Mouse (Mus musculus): ENCODE results near the gene Fxyd2. TPM values are rescaled to one million over a fixed set of nuclear protein-coding genes. Genes with fewer than 3 reads are reported as not detected.

Fxyd2 gene
- polyA plus RNA-seq (2016; fragmentation: Nextera tagmentation; extraction: Ambion mirVana), result 2.9 and 3.8 TPM in 2 replicates

DNA sequence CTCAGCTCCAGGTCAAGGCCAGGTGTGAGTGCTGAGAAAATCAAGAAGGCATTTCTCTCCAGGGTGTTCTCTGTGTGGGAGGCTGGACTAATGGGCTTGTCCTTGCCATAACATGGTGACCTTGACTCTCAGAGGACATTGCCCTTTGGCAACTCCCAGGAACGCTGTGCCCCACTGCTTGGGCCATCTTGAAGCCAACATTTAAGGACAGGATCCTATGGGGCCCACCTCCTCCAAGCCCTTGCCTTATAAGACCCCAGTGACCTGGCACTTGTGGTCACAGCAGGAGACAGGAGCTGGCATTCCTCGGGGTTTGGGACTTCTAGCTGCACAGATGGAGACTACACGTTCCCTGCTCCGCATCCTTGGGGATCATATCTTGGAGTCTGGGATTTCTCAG is at the start of gene Fxyd2:
Gene Fxyd2 (plus strand): TSS at position 236 of the 400 bp plus-strand sequence.
- peaks cover 13% of the 10 kb centered on the region for H3K36me3 ChIP-seq
- no peak for ATAC-seq (ENCODE audit: insufficient number of reproducible peaks, insufficient read depth, low FRiP score, low TSS enrichment)
- H3K9me3 ChIP-seq, result no peaks in the 10 kb centered on the region
- H3K4me2 ChIP-seq (replicated peaks), result no peak within 1 kb of the TSS
- no peaks in the 10 kb centered on the region for H3K27me3 ChIP-seq
- H3K9ac ChIP-seq, result no peak within 1 kb of the TSS
- 72% methylated on average over 4 of the region's 4 CpGs for WGBS
- H3K4me1 ChIP-seq, result no peaks in the 10 kb centered on the region
- H3K4me3 ChIP-seq, result no peak within 1 kb of the TSS
- H3K27ac ChIP-seq, result no peak within 1 kb of the TSS

DNA sequence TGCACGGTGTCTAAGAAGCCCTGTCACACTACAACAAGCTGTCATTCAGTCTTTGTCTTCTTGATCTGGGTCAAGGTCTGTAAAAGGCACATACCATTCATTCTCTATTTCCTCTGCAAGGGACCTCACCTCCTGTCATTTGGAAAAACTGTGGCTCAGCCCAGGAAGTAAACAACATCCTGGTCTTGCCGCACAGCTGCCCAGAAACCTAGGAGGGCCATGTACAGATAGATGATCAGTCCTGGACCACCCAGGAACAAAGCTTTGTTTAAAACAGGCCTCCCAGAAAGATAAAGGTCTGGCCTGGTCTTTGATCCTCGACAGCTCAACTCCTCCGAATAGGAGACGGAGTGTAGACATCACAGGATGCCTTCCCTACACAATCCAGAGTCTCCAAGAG is 49.6 kb upstream of the Fxyd2 start:
- 47% methylated on average over 5 of the region's 5 CpGs for WGBS
- Histone ChIP-seq H3K9me3 (no peaks in the 10 kb centered on the region), H3K9ac (no peak overlapping the region), H3K27me3 (no peaks in the 10 kb centered on the region), H3K36me3 (no peaks in the 10 kb centered on the region), H3K27ac (no peak overlapping the region), H3K4me1 (no peaks in the 10 kb centered on the region), H3K4me3 (no peak overlapping the region), H3K4me2 (replicated peaks) (no peak overlapping the region)
- no peak for ATAC-seq (ENCODE audit: insufficient number of reproducible peaks, insufficient read depth, low FRiP score, low TSS enrichment)

DNA sequence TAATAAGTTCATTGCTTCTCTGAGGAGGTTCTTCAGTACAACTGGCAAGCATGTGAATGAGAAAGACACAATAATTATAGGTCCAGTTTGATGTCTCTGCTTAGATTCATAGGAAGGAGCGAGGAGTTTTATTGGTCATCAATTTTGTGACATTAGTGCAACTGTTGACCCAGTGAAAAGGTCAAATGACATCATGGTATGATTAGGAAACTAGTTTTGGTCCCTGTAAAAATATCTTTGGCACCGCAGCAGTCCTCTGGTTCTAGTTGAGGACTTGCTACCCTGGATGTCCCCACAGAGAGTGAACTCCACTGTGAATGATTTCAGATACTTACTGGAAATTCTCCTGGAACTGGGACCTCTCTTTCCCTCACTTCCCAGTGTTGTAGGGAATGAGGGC is 44.3 kb upstream of the Fxyd2 start:
- Histone ChIP-seq H3K4me2 (replicated peaks) (no peak overlapping the region), H3K4me3 (no peak overlapping the region), H3K27me3 (no peaks in the 10 kb centered on the region), H3K9me3 (no peaks in the 10 kb centered on the region), H3K27ac (no peak overlapping the region), H3K9ac (no peak overlapping the region), H3K36me3 (no peaks in the 10 kb centered on the region), H3K4me1 (no peaks in the 10 kb centered on the region; the same call in 1 of the 2 replicates)
- no peak for ATAC-seq (ENCODE audit: insufficient number of reproducible peaks, insufficient read depth, low FRiP score, low TSS enrichment)
- 76% methylated on average over 2 of the region's 2 CpGs for WGBS

DNA sequence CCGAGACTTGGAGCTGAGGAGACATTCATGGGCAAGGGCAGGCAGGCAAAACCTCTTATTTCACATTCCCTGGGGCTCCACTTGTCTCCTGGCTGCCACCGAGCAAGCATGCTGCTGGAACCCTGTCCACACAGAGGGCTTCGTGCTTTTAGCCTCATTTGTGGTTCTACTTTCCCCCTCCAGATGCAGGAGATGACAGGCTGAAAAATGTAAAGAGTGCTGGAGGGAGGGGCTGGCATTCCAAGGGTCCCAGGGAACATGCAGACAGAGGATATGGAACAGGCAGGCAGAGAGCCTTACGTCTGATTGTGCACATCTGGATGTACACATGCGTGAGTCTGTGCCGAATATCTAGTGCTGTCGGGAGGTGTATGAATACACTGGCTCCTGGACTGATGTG is 41.1 kb upstream of the Fxyd2 start:
- no peak overlapping the region for H3K4me3 ChIP-seq
- H3K9ac ChIP-seq, result no peak overlapping the region
- H3K36me3 ChIP-seq, result no peaks in the 10 kb centered on the region
- no peak overlapping the region for H3K27ac ChIP-seq
- no peak for ATAC-seq (ENCODE audit: insufficient number of reproducible peaks, insufficient read depth, low FRiP score, low TSS enrichment)
- 44% methylated on average over 7 of the region's 7 CpGs for WGBS
- no peak overlapping the region for H3K4me2 ChIP-seq (replicated peaks)
- no peaks in the 10 kb centered on the region for H3K27me3 ChIP-seq
- H3K4me1 ChIP-seq, result no peaks in the 10 kb centered on the region; the same call in 1 of the 2 replicates
- no peaks in the 10 kb centered on the region for H3K9me3 ChIP-seq

DNA sequence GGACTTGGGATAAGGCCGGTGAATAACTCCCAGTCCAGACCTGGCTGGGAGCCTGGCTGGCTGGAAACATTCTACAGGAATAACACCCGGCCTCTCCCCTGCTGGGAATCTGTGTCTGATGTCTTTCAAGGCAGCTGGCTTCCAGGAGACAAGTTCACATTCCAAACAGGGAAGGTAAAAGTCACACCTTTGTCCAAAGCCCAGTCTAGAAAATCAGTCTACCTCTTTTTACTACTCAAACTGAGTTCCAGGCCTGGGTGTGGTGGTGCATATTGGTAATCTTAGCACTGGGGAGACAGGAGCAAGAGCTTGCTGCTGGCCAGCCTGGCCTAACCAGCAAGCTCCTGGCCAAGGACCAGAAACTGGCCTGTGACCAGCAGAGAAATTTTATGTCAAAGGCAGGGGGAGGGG is 37.4 kb upstream of the Fxyd2 start:
- no peak overlapping the region for H3K9ac ChIP-seq
- no peaks in the 10 kb centered on the region for H3K27me3 ChIP-seq
- H3K4me1 ChIP-seq, result no peaks in the 10 kb centered on the region; the same call in 1 of the 2 replicates
- no peak overlapping the region for H3K4me2 ChIP-seq (replicated peaks)
- H3K4me3 ChIP-seq, result no peak overlapping the region
- H3K27ac ChIP-seq, result no peak overlapping the region
- no peak for ATAC-seq (ENCODE audit: insufficient number of reproducible peaks, insufficient read depth, low FRiP score, low TSS enrichment)
- whole genome bisulfite sequencing, result 37% methylated on average over 2 of the region's 2 CpGs
- no peaks in the 10 kb centered on the region for H3K36me3 ChIP-seq
- H3K9me3 ChIP-seq, result no peaks in the 10 kb centered on the region

DNA sequence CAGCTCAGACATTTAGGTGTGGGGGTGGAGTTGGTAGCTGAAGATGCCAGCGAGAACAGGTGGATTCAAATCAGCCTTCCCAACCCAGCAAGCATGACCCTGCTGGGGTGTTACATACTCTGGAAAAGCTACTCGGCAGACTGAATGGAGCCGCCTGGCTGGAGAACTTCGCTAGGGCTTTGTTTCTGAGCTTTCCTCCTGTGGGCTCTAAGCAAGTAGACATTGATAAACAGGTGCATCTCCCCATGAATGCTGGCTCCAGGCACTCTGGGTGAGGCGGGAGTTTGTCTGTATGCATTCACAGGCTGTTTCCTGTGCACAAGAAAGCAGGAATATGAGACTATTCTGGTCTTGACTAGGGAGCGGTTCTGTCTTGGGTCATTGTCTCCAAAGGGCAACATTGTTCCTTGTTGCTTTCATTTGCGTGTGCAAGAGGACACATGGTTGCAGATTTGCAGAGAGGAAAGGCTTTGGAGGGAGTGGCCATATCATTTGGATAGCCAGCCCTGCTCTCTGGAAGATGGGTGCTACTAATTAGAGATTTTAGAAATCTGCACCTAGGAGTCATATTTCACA is 35.7 kb upstream of the Fxyd2 start:
- no peaks in the 10 kb centered on the region for H3K9me3 ChIP-seq
- no peak overlapping the region for H3K4me2 ChIP-seq (replicated peaks)
- 64% methylated on average over 7 of the region's 7 CpGs for WGBS
- no peaks in the 10 kb centered on the region for H3K4me1 ChIP-seq
- no peaks in the 10 kb centered on the region for H3K27me3 ChIP-seq
- no peak for ATAC-seq (ENCODE audit: insufficient number of reproducible peaks, insufficient read depth, low FRiP score, low TSS enrichment)
- H3K9ac ChIP-seq, result no peak overlapping the region
- H3K36me3 ChIP-seq, result no peaks in the 10 kb centered on the region
- H3K4me3 ChIP-seq, result no peak overlapping the region
- H3K27ac ChIP-seq, result no peak overlapping the region

DNA sequence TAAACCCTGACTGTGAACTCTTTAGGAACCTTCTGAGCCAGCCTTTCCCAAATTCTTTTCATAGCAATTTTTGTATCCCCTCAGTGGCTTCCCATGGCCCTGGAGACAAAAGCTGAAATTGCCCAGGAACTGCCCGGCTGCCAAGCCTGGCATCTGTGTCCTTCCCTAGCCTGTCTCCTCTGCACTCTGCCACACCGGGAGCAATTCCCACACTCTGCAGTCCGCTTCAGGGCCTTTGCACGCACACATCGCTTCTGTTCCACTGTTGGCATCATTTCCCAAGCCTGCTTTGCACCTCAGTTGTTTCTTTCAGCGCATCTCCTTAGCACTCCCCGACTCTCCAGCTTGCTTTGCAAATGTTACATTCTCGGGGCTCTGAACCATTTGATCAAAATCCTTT is 31.8 kb upstream of the Fxyd2 start:
- Histone ChIP-seq H3K4me3 (no peak overlapping the region), H3K36me3 (no peaks in the 10 kb centered on the region)
- 67% methylated on average over 8 of the region's 8 CpGs for WGBS

DNA sequence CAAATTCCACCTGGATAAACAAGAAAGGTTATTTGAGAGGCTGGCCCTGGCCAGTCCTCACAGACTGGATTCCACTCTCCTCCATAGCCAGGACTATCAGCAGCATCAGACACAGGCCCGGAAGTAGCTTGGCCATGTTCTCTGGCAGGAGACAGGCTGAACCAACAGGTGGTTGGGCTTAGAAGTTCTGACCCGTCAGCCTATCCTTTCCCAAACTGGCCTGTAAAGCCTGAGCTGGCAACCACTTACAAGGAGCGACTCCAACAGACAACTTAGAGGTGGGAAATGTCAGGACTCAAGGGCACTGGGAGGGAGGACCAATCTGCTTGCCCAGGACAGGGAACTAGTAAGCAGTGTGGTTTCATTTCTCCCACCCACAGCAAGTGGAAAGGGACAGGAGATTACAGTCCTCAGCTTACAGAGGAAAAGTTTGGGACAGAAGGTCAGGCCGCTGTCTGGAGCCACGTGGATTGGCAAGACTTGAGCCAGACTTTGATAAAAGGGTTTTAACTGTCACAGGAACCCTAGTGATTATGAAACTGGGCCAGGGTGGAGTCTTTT is 31.0 kb upstream of the Fxyd2 start:
- Histone ChIP-seq H3K4me2 (replicated peaks) (no peak overlapping the region), H3K27ac (no peak overlapping the region), H3K27me3 (no peaks in the 10 kb centered on the region), H3K9ac (no peak overlapping the region), H3K36me3 (no peaks in the 10 kb centered on the region), H3K4me3 (no peak overlapping the region), H3K4me1 (peaks cover 11% of the 10 kb centered on the region), H3K9me3 (no peaks in the 10 kb centered on the region)
- no peak for ATAC-seq (ENCODE audit: insufficient number of reproducible peaks, insufficient read depth, low FRiP score, low TSS enrichment)
- 54% methylated on average over 5 of the region's 5 CpGs for WGBS

More for the DNA sequence above, 31.8 kb upstream of the Fxyd2 start:
- Histone ChIP-seq H3K27ac (no peak overlapping the region), H3K9ac (no peak overlapping the region), H3K4me2 (replicated peaks) (no peak overlapping the region), H3K4me1 (peaks cover 9% of the 10 kb centered on the region), H3K9me3 (no peaks in the 10 kb centered on the region), H3K27me3 (no peaks in the 10 kb centered on the region)
- ATAC-seq (ENCODE audit: insufficient number of reproducible peaks, insufficient read depth, low FRiP score, low TSS enrichment), result no peak

DNA sequence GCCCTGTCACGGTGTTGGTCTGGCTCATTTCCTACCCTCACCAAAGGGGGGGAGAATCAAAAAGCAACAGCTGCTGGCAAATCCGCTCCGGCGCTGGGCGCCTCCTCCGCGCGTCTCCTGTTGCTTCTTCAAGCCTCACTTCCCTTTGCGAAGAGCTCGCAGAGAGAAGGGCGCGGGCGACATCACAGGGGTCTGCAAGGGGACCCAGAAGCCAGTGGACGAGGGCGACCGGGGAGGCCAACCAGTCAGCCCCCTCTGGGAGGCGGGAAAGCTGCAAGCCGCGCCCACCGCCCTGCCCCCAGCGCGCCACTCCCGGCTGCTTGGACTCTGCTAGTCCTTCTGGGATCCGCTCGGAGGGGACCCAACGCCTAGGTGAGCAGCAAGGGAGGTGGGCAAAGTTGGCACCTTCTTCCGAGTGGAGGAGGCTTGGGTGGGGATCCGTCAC is 29.3 kb upstream of the Fxyd2 start, which contains the start of gene Fxyd6:
Gene Fxyd6 (plus strand): TSS at position 69 of the 445 bp plus-strand sequence.
- WGBS, result 0% methylated on average over 28 of the region's 28 CpGs

DNA sequence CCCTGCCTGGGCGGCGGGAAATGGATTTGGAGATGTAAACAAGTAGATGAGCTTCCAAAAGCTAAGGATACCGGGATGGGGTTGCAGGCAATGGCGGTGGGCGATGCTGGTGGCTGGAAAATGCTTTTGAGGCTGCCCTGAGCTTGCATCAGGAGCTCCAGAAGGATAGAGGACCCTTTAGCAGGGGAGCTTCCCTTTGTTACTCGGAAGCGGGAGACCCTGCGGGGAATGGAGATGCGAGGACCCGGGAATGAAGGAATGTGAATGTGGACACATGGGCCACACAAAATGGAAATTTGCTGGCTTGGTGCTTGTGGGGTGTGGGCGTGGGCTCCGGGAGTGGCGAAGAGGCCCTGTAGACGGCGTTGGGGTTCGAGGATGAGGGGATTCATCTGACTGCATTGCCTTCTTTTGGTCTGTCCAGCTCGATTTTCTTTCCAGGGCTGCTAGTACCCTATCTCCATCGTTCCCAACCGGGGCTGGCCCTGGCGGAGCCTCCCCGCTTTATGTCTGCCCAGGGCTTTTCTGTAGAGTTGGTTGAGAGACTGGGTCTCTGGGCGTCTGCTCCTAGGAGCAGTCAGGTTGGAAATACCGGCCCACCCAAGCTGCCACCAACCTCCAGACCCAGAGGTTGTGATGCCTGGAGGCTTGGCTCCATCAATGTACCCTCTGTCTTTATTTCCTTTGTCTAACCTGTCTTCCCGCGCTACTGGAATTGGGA is 28.7 kb upstream of the Fxyd2 start:
- Histone ChIP-seq H3K27ac (peak overlapping the region; percentile 48), H3K36me3 (0 out of 2 replicates have a peak, but pooled peaks cover 1% of the 10 kb centered on the region), H3K4me1 (peaks cover 14% of the 10 kb centered on the region), H3K27me3 (no peaks in the 10 kb centered on the region), H3K9me3 (no peaks in the 10 kb centered on the region), H3K9ac (peak overlapping the region; percentile 75), H3K4me2 (replicated peaks) (peak overlapping the region; percentile 76), H3K4me3 (peak overlapping the region; percentile 66)
- no peak for ATAC-seq (ENCODE audit: insufficient number of reproducible peaks, insufficient read depth, low FRiP score, low TSS enrichment)
- WGBS, result 2% methylated on average over 25 of the region's 25 CpGs

More for the DNA sequence above, 29.3 kb upstream of the Fxyd2 start, which contains the start of gene Fxyd6:
- peak; percentile 61 for ATAC-seq (ENCODE audit: insufficient number of reproducible peaks, insufficient read depth, low FRiP score, low TSS enrichment)
- H3K4me3 ChIP-seq, result peak within 1 kb of the TSS; percentile 66
- H3K9ac ChIP-seq, result peak within 1 kb of the TSS; percentile 75
- no peaks in the 10 kb centered on the region for H3K27me3 ChIP-seq
- H3K27ac ChIP-seq, result peak within 1 kb of the TSS; percentile 48
- H3K4me1 ChIP-seq, result peaks cover 14% of the 10 kb centered on the region
- no peaks in the 10 kb centered on the region for H3K9me3 ChIP-seq
- no peaks in the 10 kb centered on the region for H3K36me3 ChIP-seq
- peak within 1 kb of the TSS; percentile 76 for H3K4me2 ChIP-seq (replicated peaks)

DNA sequence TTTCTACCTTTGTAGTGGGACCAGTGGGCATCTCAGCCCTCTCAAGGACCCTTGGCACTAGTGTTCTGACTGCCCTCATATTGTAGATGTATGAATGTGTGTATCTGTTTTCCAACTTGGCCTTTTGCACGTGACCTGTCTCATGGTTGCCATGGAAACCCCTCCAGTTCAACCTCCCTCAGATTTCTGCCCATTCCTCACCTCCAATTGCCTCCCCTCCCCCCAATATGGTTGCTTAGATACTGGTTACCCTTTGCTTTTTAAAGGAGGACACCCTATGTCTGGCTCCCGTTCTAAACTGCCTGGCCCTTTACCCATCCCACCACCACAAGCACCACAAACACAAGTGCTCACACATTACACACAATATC is 28.1 kb upstream of the Fxyd2 start:
- Histone ChIP-seq H3K9me3 (no peaks in the 10 kb centered on the region), H3K27ac (no peak overlapping the region), H3K27me3 (no peaks in the 10 kb centered on the region), H3K9ac (peak overlapping the region; percentile 75; the same call in 1 of the 2 replicates), H3K36me3 (0 out of 2 replicates have a peak, but pooled peaks cover 4% of the 10 kb centered on the region), H3K4me2 (replicated peaks) (peak overlapping the region; percentile 76), H3K4me3 (peak overlapping the region; percentile 66), H3K4me1 (peaks cover 14% of the 10 kb centered on the region)
- WGBS, result 23% methylated on average over 2 of the region's 2 CpGs
- no peak for ATAC-seq (ENCODE audit: insufficient number of reproducible peaks, insufficient read depth, low FRiP score, low TSS enrichment)

DNA sequence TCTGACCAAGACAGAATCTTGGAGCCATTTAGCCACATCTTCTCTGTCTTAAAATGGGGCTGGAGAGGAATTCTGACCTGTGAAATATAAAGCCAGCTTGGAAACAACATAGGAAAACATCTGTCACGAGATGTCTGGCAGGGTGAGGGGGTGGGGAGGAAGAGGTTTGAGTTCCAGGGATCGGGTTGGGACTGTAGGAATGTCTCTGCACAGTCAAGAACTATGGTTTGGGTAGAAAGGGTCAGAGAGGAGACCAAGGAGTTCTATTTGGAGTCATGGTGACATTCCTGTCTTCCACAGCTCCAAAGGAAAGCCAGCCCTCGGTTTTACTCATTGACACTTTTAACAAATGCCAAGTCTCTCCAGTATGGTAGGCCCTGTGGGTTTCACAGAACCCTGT is 25.6 kb upstream of the Fxyd2 start:
- Histone ChIP-seq H3K4me1 (peaks cover 14% of the 10 kb centered on the region), H3K9ac (no peak overlapping the region), H3K36me3 (0 out of 2 replicates have a peak, but pooled peaks cover 4% of the 10 kb centered on the region), H3K4me2 (replicated peaks) (no peak overlapping the region), H3K9me3 (no peaks in the 10 kb centered on the region), H3K27ac (no peak overlapping the region), H3K4me3 (no peak overlapping the region), H3K27me3 (no peaks in the 10 kb centered on the region)
- 65% methylated on average over 3 of the region's 3 CpGs for WGBS
- no peak for ATAC-seq (ENCODE audit: insufficient number of reproducible peaks, insufficient read depth, low FRiP score, low TSS enrichment)

Measured in embryonic facial prominence, embryonic 12.5 days (tissue).